Mouse (Mus musculus): Measurements from ENCODE around the gene Gna14.

Gna14 gene

GRCm38 (mm10) chr19:16598653-16599297, 163.2 kb downstream of the Gna14 start:
- DNase-seq, result no peak

GRCm38 (mm10) chr19:16599298-16599970, 163.9 kb downstream of the Gna14 start:
- DNase-seq, result peak; percentile 59 to 72

GRCm38 (mm10) chr19:16602026-16602425, 166.5 kb downstream of the Gna14 start:
- no peak for DNase-seq

GRCm38 (mm10) chr19:16607634-16608033, 172.1 kb downstream of the Gna14 start:
- no peak for DNase-seq

GRCm38 (mm10) chr19:16623154-16623553, 187.6 kb downstream of the Gna14 start:
- DNase-seq, result no peak

- DNase-seq, result no peak
These were observed 189.4 kb downstream of the Gna14 start for GRCm38 (mm10) chr19:16624994-16625393.

GRCm38 (mm10) chr19:16625610-16626395, 190.2 kb downstream of the Gna14 start:
- no peak for DNase-seq

Measured in kidney, adult 8-10 months (tissue).